Mouse (Mus musculus) stomach, postnatal 0 days (tissue): ENCODE data around the gene Nudt15. TPM values are rescaled to one million over a fixed set of nuclear protein-coding genes. Genes with fewer than 3 reads are reported as not detected.

Source experiments
- ATAC-seq: fragments of 200-750 bp; cut with Nextera tagmentation; 2 replicates; pipeline ENCODE4 v1.8.0; 2017; ENCODE audit not compliant: low FRiP score, low TSS enrichment
- DNase-seq: peaks from one replicate; pipeline ENCODE4 v3.0.0-alpha.2; 2016; ENCODE audit warnings: low spot score
- H3K27ac ChIP-seq: fragments of 300-500 bp; sonication (generic); replicated peaks from 2 replicates; pipeline ENCODE4 v1.5.1; 2014; ENCODE audit warnings: mild to moderate bottlenecking, control low read depth
- H3K27me3 ChIP-seq: fragments of 300-500 bp; sonication (generic); 2 replicates; pipeline ENCODE4 v1.6.1; 2014; ENCODE audit warnings: low read length; ENCODE audit not compliant: control insufficient read depth, insufficient read depth
- H3K36me3 ChIP-seq: fragments of 300-500 bp; sonication (generic); 2 replicates; pipeline ENCODE4 v1.6.1; 2014; ENCODE audit warnings: low read length, mixed read lengths; ENCODE audit not compliant: control insufficient read depth, insufficient read depth
- H3K4me1 ChIP-seq: fragments of 300-500 bp; sonication (generic); replicated peaks from 2 replicates; pipeline ENCODE4 v1.6.1; 2014; ENCODE audit warnings: antibody characterized with exemption; ENCODE audit not compliant: control insufficient read depth, insufficient read depth
- H3K4me2 ChIP-seq: fragments of 300-500 bp; sonication (generic); replicated peaks from 2 replicates; pipeline ENCODE4 v1.6.1; 2014; ENCODE audit warnings: low read depth, mild to moderate bottlenecking, control low read depth, moderate library complexity
- H3K4me3 ChIP-seq: fragments of 300-500 bp; sonication (generic); 2 replicates; pipeline ENCODE4 v1.5.1; 2014; ENCODE audit warnings: low read depth, low read length, control low read depth
- H3K9ac ChIP-seq: fragments of 300-500 bp; sonication (generic); 2 replicates; pipeline ENCODE4 v1.6.1; 2014; ENCODE audit warnings: mild to moderate bottlenecking, low read length, control low read depth, mixed read lengths
- H3K9me3 ChIP-seq: fragments of 300-500 bp; sonication (generic); 2 replicates; pipeline ENCODE4 v1.6.1; 2016; ENCODE audit warnings: low read length; ENCODE audit not compliant: control insufficient read depth
- CTCF ChIP-seq: IDR thresholded peaks from 2 replicates; pipeline ENCODE4 v1.5.1; 2016; ENCODE audit warnings: antibody characterized with exemption, low read depth, mild to moderate bottlenecking, moderate library complexity
- EP300 ChIP-seq: optimal IDR thresholded peaks from 2 replicates; pipeline ENCODE3; 2016; ENCODE audit warnings: antibody characterized with exemption
- WGBS: fragments of 180-500 bp; shearing (Covaris S2); extraction: QIAGEN DNeasy Blood & Tissue Kit; methylation state at CpG from one replicate; pipeline ENCODE4 v1.1.7; 2014; 5-methylcytosine and 5-hydroxymethylcytosine counted together
- polyA plus RNA-seq: library from polyadenylated mRNA; unstranded; fragments of >200 nt; fragmentation: Nextera tagmentation; extraction: Ambion mirVana; gene quantifications from 2 replicates; pipeline ENCODE4 v1.2.1, GENCODE M21; 2015

Gene Nudt15
- polyA plus RNA-seq, 1 experiment from 2014 or later: 2.6 TPM

- H3K4me3 ChIP-seq: no peak overlapping the region
- no peak overlapping the region for H3K4me2 ChIP-seq
- ATAC-seq (no peak), DNase-seq (no peak)
- no peaks in the 10 kb centered on the region for H3K27me3 ChIP-seq
- 70% methylated on average over 3 of the region's 3 CpGs for WGBS
- H3K9me3 ChIP-seq: no peaks in the 10 kb centered on the region
- H3K9ac ChIP-seq: no peak overlapping the region
- H3K4me1 ChIP-seq: no peaks in the 10 kb centered on the region
- no peaks in the 10 kb centered on the region for H3K36me3 ChIP-seq
- no peak overlapping the region for H3K27ac ChIP-seq
- TF ChIP-seq CTCF (no peak), EP300 (no peak)
These were observed 23.9 kb downstream of the Nudt15 start for GRCm38 (mm10) chr14:73524136-73524535.

- ATAC-seq: peak; percentile 96
These were observed 38.1 kb downstream of the Nudt15 start, which contains the start of gene Med4 for GRCm38 (mm10) chr14:73509765-73510423. Gene Med4, plus strand, starts transcription at chr14:73510025.

GRCm38 (mm10) chr14:73508630-73509395, 39.2 kb downstream of the Nudt15 start:
- ATAC-seq (no peak), DNase-seq (no peak)
- H3K27me3 ChIP-seq: no peaks in the 10 kb centered on the region
- no peaks in the 10 kb centered on the region for H3K9me3 ChIP-seq
- no peak overlapping the region for H3K4me2 ChIP-seq
- no peak overlapping the region for H3K27ac ChIP-seq
- peaks cover 6% of the 10 kb centered on the region; the same call in 1 of the 2 replicates for H3K4me1 ChIP-seq
- no peak overlapping the region for H3K4me3 ChIP-seq
- H3K9ac ChIP-seq: no peak overlapping the region
- TF ChIP-seq EP300 (no peak), CTCF (no peak)
- WGBS: 91% methylated on average over 6 of the region's 6 CpGs
- H3K36me3 ChIP-seq: no peaks in the 10 kb centered on the region

More at GRCm38 (mm10) chr14:73509765-73510423, 38.1 kb downstream of the Nudt15 start, which contains the start of gene Med4:
- under 1% methylated on average over 41 of the region's 41 CpGs for WGBS
- peak within 1 kb of the TSS; percentile 91 for H3K9ac ChIP-seq
- H3K27ac ChIP-seq: 0 out of 2 replicates have a peak within 1 kb of the TSS, but pooled peaks have one; percentile 61
- peak within 1 kb of the TSS; percentile 90 for H3K4me3 ChIP-seq
- TF ChIP-seq CTCF (peak; percentile 100), EP300 (no peak)
- H3K36me3 ChIP-seq: no peaks in the 10 kb centered on the region
- no peaks in the 10 kb centered on the region for H3K9me3 ChIP-seq
- H3K4me2 ChIP-seq: peak within 1 kb of the TSS; percentile 87
- peaks cover 6% of the 10 kb centered on the region; the same call in 1 of the 2 replicates for H3K4me1 ChIP-seq
- H3K27me3 ChIP-seq: no peaks in the 10 kb centered on the region
- peak; percentile 94 for DNase-seq

- ATAC-seq: peak; percentile 72
- H3K4me3 ChIP-seq: no peak overlapping the region
- 42% methylated on average over 11 of the region's 11 CpGs for WGBS
- H3K27ac ChIP-seq: no peak overlapping the region
- peaks cover 6% of the 10 kb centered on the region; the same call in 1 of the 2 replicates for H3K4me1 ChIP-seq
- H3K4me2 ChIP-seq: peak overlapping the region; percentile 25; the same call in 1 of the 2 replicates
- H3K27me3 ChIP-seq: no peaks in the 10 kb centered on the region
- DNase-seq: peak; percentile 29
- TF ChIP-seq EP300 (no peak), CTCF (no peak)
- no peaks in the 10 kb centered on the region for H3K9me3 ChIP-seq
- no peaks in the 10 kb centered on the region for H3K36me3 ChIP-seq
- no peak overlapping the region for H3K9ac ChIP-seq
These were observed 40.2 kb downstream of the Nudt15 start for GRCm38 (mm10) chr14:73507702-73508376.

- H3K4me3 ChIP-seq: no peak overlapping the region
- no peak overlapping the region for H3K9ac ChIP-seq
- H3K27ac ChIP-seq: no peak overlapping the region
- H3K9me3 ChIP-seq: no peaks in the 10 kb centered on the region
- DNase-seq: no peak
- 77% methylated on average over 15 of the region's 15 CpGs for WGBS
- no peak overlapping the region for H3K4me2 ChIP-seq
- H3K36me3 ChIP-seq: no peaks in the 10 kb centered on the region
- no peaks in the 10 kb centered on the region for H3K27me3 ChIP-seq
- TF ChIP-seq EP300 (no peak), CTCF (no peak)
- peaks cover 6% of the 10 kb centered on the region; the same call in 1 of the 2 replicates for H3K4me1 ChIP-seq
- no peak for ATAC-seq
These were observed 40.8 kb downstream of the Nudt15 start for GRCm38 (mm10) chr14:73507200-73507599.
